Mouse (Mus musculus): ENCODE data around the gene Tbxas1. TPM values are rescaled to one million over a fixed set of nuclear protein-coding genes. Genes with fewer than 3 reads are reported as not detected.

Gene Tbxas1
- total and polyA plus RNA-seq, 2 experiments = 1.1 to 3.5 TPM

DNA sequence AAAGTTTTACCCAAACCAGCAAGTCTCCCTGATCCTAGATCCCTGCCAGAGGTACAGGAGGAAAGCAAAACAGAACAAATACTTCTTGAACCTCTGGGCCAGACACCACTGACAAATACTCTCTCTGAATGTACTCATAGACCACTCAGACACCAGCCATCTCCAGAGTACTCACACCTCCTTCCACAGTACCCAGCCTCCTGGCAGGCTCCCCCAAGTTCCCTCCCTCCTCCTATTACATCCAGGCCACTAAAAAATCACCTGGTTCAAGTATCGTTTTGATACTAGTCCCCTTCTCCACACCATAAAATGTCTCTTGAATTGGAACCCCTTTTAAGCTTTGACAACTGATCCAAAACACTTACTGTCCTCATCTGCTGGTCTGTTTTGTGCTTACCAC, 7.9 kb upstream of the Tbxas1 start:
- 26% methylated on average over 1 of the region's 1 CpGs for WGBS
- Histone ChIP-seq H3K36me3 (ENCODE audit: control insufficient read depth, insufficient read depth, low read length) (no peaks in the 10 kb centered on the region), H3K27me3 (ENCODE audit: control insufficient read depth, insufficient read depth, low read length) (no peaks in the 10 kb centered on the region), H3K27ac (replicated peaks; ENCODE audit: insufficient read depth, low read depth, low read length) (peak overlapping the region; percentile 62), H3K4me3 (ENCODE audit: insufficient read depth, low read depth, low read length) (no peak overlapping the region), H3K9ac (ENCODE audit: low read depth, low read length) (no peak overlapping the region), H3K4me1 (ENCODE audit: control insufficient read depth, insufficient read depth, low read length) (peaks cover 45% of the 10 kb centered on the region), H3K79me2 (ENCODE audit: control insufficient read depth, insufficient read depth, low read length) (peaks cover 31% of the 10 kb centered on the region)
- no peak for TF ChIP-seq CTCF (IDR thresholded peaks at IDR 0.05; ENCODE audit: low read depth, low read length)
- no peak for TF ChIP-seq POLR2A (IDR thresholded peaks at IDR 0.05; ENCODE audit: extremely low read depth, insufficient read depth, low read length)
- no peak for DNase-seq (ENCODE audit: extremely low read depth, low read depth, low spot score)

DNA sequence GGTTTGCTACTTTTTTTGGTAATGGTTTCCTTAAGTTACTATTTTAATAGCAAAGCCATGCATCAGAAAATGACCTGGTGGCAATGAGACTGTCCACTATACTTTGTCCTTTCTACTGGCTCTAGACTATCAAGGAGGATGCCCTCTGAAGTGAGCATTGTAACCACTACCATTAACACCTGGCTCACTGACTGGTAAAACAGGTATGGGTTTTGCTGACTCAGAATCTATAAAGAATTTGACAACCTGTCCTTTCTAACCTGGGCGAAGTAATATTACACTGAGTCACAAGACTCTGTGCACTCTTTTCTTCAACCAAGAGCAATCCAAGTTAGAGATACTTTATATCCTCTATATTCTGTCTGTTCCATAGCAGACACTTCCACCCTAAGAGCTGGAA, 6.2 kb upstream of the Tbxas1 start:
- Histone ChIP-seq H3K9ac (ENCODE audit: low read depth, low read length) (no peak overlapping the region), H3K36me3 (ENCODE audit: control insufficient read depth, insufficient read depth, low read length) (no peaks in the 10 kb centered on the region), H3K27ac (replicated peaks; ENCODE audit: insufficient read depth, low read depth, low read length) (no peak overlapping the region), H3K79me2 (ENCODE audit: control insufficient read depth, insufficient read depth, low read length) (peaks cover 30% of the 10 kb centered on the region), H3K4me3 (ENCODE audit: insufficient read depth, low read depth, low read length) (no peak overlapping the region), H3K4me1 (ENCODE audit: control insufficient read depth, insufficient read depth, low read length) (peaks cover 50% of the 10 kb centered on the region), H3K27me3 (ENCODE audit: control insufficient read depth, insufficient read depth, low read length) (no peaks in the 10 kb centered on the region)
- no peak for DNase-seq (ENCODE audit: extremely low read depth, low read depth, low spot score)
- no peak for TF ChIP-seq CTCF (IDR thresholded peaks at IDR 0.05; ENCODE audit: low read depth, low read length)
- no peak for TF ChIP-seq POLR2A (IDR thresholded peaks at IDR 0.05; ENCODE audit: extremely low read depth, insufficient read depth, low read length)
- WGBS = 92% methylated on average over 1 of the region's 1 CpGs

DNA sequence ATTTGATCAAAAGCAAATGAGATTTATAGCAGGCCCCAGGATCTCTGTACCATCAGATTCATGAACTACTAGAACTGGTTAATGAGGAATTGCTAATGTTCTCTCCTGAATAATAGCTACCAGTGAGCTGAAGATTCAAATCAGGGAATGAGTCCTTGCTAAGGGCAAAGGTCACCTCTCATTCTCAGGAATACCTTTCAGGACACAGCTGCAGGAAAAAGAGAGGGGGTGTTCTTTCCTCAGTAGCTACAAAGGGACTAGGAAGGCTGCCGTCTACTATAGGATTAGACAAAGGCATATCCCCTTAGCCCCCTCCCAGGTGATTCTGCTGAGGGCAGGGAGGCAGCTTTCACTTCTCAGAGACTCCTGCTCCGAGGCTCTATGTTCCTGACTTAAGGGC, 5.1 kb upstream of the Tbxas1 start:
- TF ChIP-seq POLR2A (IDR thresholded peaks at IDR 0.05; ENCODE audit: extremely low read depth, insufficient read depth, low read length) = no peak
- no peak for TF ChIP-seq CTCF (IDR thresholded peaks at IDR 0.05; ENCODE audit: low read depth, low read length)
- Histone ChIP-seq H3K36me3 (ENCODE audit: control insufficient read depth, insufficient read depth, low read length) (no peaks in the 10 kb centered on the region), H3K4me1 (ENCODE audit: control insufficient read depth, insufficient read depth, low read length) (peaks cover 47% of the 10 kb centered on the region)

DNA sequence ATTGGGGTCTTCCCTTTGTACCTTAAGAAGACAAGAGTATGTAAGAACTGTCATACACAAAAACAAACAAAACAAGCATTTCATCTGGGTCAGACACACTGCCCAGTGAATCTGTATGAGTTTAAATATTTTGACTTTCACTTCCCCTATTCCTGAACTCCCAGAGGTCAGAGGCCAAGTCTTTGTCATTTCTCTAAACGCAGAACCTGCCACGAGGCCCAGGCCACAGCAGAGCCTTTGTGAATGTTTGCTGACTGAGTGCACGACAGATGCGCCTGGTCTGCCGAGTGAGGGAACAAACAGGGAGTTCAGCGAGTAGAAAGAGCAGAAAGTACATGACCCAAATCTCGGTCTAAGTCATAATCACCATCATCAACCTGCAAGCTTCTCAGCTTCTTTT, 4.2 kb upstream of the Tbxas1 start:
- WGBS = 3% methylated on average over 7 of the region's 7 CpGs
- peak overlapping the region; percentile 87 for H3K27ac ChIP-seq (replicated peaks; ENCODE audit: insufficient read depth, low read depth, low read length)
- no peaks in the 10 kb centered on the region for H3K27me3 ChIP-seq (ENCODE audit: control insufficient read depth, insufficient read depth, low read length)
- H3K36me3 ChIP-seq (ENCODE audit: control insufficient read depth, insufficient read depth, low read length) = no peaks in the 10 kb centered on the region
- H3K4me1 ChIP-seq (ENCODE audit: control insufficient read depth, insufficient read depth, low read length) = peaks cover 41% of the 10 kb centered on the region
- TF ChIP-seq CTCF (IDR thresholded peaks at IDR 0.05; ENCODE audit: low read depth, low read length) = no peak
- no peak for TF ChIP-seq POLR2A (IDR thresholded peaks at IDR 0.05; ENCODE audit: extremely low read depth, insufficient read depth, low read length)
- H3K79me2 ChIP-seq (ENCODE audit: control insufficient read depth, insufficient read depth, low read length) = peaks cover 20% of the 10 kb centered on the region; the same call in 1 of the 2 replicates
- no peak overlapping the region for H3K4me3 ChIP-seq (ENCODE audit: insufficient read depth, low read depth, low read length)
- no peak overlapping the region for H3K9ac ChIP-seq (ENCODE audit: low read depth, low read length)
- peak; percentile 90 for DNase-seq (ENCODE audit: extremely low read depth, low read depth, low spot score)

More for the DNA sequence above, 5.1 kb upstream of the Tbxas1 start:
- peaks cover 25% of the 10 kb centered on the region for H3K79me2 ChIP-seq (ENCODE audit: control insufficient read depth, insufficient read depth, low read length)
- no peaks in the 10 kb centered on the region for H3K27me3 ChIP-seq (ENCODE audit: control insufficient read depth, insufficient read depth, low read length)
- peak overlapping the region; percentile 28; the same call in 1 of the 2 replicates for H3K9ac ChIP-seq (ENCODE audit: low read depth, low read length)
- 54% methylated on average over 2 of the region's 2 CpGs for WGBS
- H3K4me3 ChIP-seq (ENCODE audit: insufficient read depth, low read depth, low read length) = no peak overlapping the region
- H3K27ac ChIP-seq (replicated peaks; ENCODE audit: insufficient read depth, low read depth, low read length) = peak overlapping the region; percentile 71
- no peak for DNase-seq (ENCODE audit: extremely low read depth, low read depth, low spot score)

DNA sequence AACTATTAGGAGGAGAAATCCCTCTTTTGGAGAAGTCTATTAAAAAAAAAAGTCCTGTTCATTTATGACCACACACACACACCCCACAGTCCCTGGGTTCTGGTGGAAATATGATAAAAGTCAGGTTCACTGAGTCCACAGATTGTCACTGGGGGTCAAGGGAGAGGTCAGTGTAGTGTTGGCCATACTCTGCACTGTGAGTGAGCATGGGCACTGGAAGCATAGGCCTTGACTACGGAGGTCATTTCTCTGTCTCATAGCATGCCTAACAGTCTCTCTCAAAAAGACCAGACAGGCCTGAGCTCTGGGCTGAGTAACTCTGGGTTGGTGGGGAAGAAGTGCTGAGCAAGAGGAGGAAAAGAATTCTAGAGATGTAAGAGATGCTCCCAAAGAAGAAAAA, 1.9 kb upstream of the Tbxas1 start:
- no peak overlapping the region for H3K9ac ChIP-seq (ENCODE audit: low read depth, low read length)
- no peaks in the 10 kb centered on the region for H3K27me3 ChIP-seq (ENCODE audit: control insufficient read depth, insufficient read depth, low read length)
- DNase-seq (ENCODE audit: extremely low read depth, low read depth, low spot score) = peak; percentile 80
- H3K79me2 ChIP-seq (ENCODE audit: control insufficient read depth, insufficient read depth, low read length) = peaks cover 15% of the 10 kb centered on the region; the same call in 1 of the 2 replicates
- peak overlapping the region; percentile 35 for H3K27ac ChIP-seq (replicated peaks; ENCODE audit: insufficient read depth, low read depth, low read length)
- no peak overlapping the region for H3K4me3 ChIP-seq (ENCODE audit: insufficient read depth, low read depth, low read length)
- peaks cover 25% of the 10 kb centered on the region for H3K4me1 ChIP-seq (ENCODE audit: control insufficient read depth, insufficient read depth, low read length)
- WGBS = 7% methylated on average over 1 of the region's 1 CpGs
- no peak for TF ChIP-seq POLR2A (IDR thresholded peaks at IDR 0.05; ENCODE audit: extremely low read depth, insufficient read depth, low read length)
- H3K36me3 ChIP-seq (ENCODE audit: control insufficient read depth, insufficient read depth, low read length) = no peaks in the 10 kb centered on the region

DNA sequence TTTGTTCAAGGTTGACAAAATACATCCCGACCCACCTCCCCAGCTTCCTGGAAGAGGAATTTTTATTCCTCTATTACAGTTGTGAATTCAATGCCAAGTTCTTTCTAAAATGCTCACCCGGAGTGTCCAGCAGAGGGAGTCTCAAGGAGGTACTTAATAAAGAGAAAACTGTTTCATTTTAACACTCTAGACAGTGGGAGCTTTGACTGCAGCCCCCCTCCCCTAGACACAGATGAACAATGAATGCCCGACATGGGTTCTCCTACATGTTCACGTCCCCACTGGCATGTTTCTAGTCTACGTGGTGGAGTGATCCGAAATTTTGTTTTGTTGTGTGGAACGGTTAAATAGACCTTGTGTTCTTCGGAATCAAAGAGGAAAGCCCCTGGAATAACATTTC, 1.2 kb upstream of the Tbxas1 start:
- Histone ChIP-seq H3K36me3 (ENCODE audit: control insufficient read depth, insufficient read depth, low read length) (no peaks in the 10 kb centered on the region), H3K27ac (replicated peaks; ENCODE audit: insufficient read depth, low read depth, low read length) (peak overlapping the region; percentile 35), H3K4me3 (ENCODE audit: insufficient read depth, low read depth, low read length) (peak overlapping the region; percentile 64), H3K9ac (ENCODE audit: low read depth, low read length) (peak overlapping the region; percentile 87), H3K27me3 (ENCODE audit: control insufficient read depth, insufficient read depth, low read length) (no peaks in the 10 kb centered on the region), H3K79me2 (ENCODE audit: control insufficient read depth, insufficient read depth, low read length) (peaks cover 15% of the 10 kb centered on the region; the same call in 1 of the 2 replicates), H3K4me1 (ENCODE audit: control insufficient read depth, insufficient read depth, low read length) (peaks cover 25% of the 10 kb centered on the region)
- TF ChIP-seq POLR2A (IDR thresholded peaks at IDR 0.05; ENCODE audit: extremely low read depth, insufficient read depth, low read length) (no peak), CTCF (IDR thresholded peaks at IDR 0.05; ENCODE audit: low read depth, low read length) (peak; percentile 47)
- peak; percentile 73 for DNase-seq (ENCODE audit: extremely low read depth, low read depth, low spot score)
- under 1% methylated on average over 8 of the region's 8 CpGs for WGBS
